Mouse (Mus musculus): Measurements from ENCODE around the gene Btbd18. TPM values are rescaled to one million over a fixed set of nuclear protein-coding genes. Genes with fewer than 3 reads are reported as not detected.

The Btbd18 gene
- total and polyA plus RNA-seq, 3 experiments = not detected

DNA sequence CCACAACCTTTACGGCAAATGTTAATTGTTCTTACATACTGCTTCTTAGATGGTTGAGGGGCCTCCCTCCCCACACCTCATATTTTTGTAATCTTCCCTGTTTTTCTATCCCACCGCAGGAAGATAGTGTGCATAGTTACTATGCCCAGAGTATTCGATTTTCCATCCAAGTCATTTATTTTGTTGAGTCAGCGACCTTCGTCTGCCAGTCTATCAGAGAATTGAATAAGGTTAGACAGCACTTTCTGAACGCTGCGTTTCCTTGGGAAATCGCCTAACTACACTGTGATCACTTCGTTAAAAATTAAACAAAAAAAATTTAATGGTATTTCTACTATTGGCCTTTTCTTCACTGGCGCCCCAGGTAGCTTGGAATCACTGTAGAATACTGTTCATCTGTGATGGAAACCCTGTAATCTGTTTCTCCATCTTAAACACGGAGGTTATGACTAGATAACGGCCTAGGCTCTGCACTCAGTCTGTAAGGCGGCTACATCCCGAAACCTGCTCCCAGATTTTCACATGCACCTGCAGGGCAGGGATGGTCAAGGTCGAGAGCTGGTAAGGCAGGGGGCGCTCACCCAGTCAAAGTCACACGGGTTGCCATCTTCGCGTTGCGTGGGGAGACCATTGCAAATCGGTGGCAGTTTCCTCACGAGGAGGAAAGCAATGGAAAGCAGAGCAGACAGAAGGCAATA is 18.5 kb downstream of the Btbd18 start:
- WGBS = 6% methylated on average over 22 of the region's 22 CpGs
- no peak for DNase-seq
- Histone ChIP-seq H3K27ac (peak overlapping the region; percentile 7), H3K4me3 (peak overlapping the region; percentile 73), H3K27me3 (ENCODE audit: control insufficient read depth, insufficient read depth, low read length) (no peaks in the 10 kb centered on the region), H3K79me2 (replicated peaks; ENCODE audit: control insufficient read depth, insufficient read depth, low read length) (peaks cover 1% of the 10 kb centered on the region; the same call in 1 of the 2 replicates), H3K9ac (ENCODE audit: low read depth, low read length) (peak overlapping the region; percentile 88), H3K4me1 (ENCODE audit: control insufficient read depth, insufficient read depth, low read length) (peaks cover 3% of the 10 kb centered on the region; the same call in 1 of the 2 replicates), H3K36me3 (ENCODE audit: control insufficient read depth, insufficient read depth, low read length) (no peaks in the 10 kb centered on the region; the same call in 1 of the 2 replicates)
- intact Hi-C loops (cut with DNase I) = no loop called here
- TF ChIP-seq CTCF (IDR thresholded peaks at IDR 0.05) (peak; percentile 59), POLR2A (IDR thresholded peaks at IDR 0.05; ENCODE audit: insufficient read depth, low read depth, low read length) (no peak)

DNA sequence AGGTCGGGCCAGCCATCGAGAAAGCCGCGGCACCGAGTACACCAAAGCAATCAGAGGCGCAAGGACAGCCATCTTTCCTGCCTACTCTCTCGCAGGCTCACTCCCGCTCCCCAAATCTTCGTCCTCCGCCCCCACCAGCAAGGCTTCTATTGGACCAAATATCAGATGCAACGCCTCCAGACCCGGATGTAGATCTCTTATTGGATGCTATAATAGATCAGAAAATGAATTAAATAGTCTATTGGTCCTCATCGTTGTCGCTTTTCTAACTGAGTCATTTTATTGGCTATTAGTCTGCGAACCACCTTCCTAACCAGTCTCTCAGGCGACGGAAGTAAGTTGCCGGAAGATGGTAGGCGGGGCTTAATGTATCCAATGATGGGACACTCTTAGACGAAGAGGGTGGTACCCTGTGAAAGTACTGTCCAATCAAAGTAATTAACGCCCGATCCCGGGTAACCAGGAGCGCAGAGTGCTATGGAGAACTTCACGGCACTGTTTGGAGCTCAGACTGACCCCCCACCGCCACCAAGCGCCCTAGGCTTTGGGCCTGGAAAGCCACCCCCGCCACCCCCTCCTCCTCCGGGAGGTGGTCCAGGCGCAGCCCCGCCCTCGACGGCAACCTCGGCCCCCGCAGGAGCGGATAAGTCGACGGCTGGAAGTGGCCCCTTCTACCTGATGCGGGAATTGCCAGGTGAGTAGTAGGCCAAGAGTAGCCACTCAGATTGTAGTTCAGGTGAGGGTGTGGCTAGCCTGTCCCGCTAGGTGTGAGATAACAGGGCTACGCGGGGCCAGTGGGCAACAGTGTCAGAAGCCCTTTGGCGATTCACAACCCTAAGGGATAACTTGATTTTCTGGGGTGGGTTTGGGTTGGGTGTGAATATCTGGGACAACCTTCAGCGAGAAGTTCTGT is 19.3 kb downstream of the Btbd18 start, which contains the start of the genes Gm28635 and Med19:
TSS of gene Gm28635 (minus strand) at position 74 of the 913 bp plus-strand sequence.
TSS of gene Med19 (plus strand) at position 435 of the 913 bp plus-strand sequence.
- WGBS = under 1% methylated on average over 44 of the region's 44 CpGs
- DNase-seq = peak; percentile 83 to 95
- intact Hi-C loops (cut with DNase I) = loop anchor here (2.0 kb wide), 1 partner anchor 37 kb away; the partner anchor contains the start of gene Zdhhc5

DNA sequence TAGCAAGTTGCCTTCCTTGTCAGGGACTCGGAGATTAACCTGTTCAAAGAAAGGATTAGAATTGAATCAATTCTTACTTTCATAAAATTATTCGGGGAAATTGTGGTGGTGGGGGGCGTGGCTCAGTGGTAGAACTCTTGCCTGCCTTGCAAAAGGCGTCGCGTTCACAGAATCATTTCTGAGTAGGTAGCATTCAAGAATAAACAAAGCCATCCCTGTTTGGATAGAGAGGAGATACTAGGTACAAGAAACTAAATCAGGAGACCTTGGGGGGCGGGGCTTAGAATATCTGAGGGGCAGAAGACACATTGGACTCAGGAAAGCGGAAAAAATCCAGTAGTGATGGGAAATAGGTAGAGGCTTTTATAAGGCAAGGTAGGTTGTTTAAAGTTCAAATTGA is 20.1 kb downstream of the Btbd18 start, which contains the start of gene Tmx2:
TSS of gene Tmx2 (minus strand) at position 125 of the 400 bp plus-strand sequence.
- no peaks in the 10 kb centered on the region for H3K27me3 ChIP-seq (ENCODE audit: control insufficient read depth, insufficient read depth, low read length)
- H3K36me3 ChIP-seq (ENCODE audit: control insufficient read depth, insufficient read depth, low read length) = no peaks in the 10 kb centered on the region; the same call in 1 of the 2 replicates
- peaks cover 1% of the 10 kb centered on the region; the same call in 1 of the 2 replicates for H3K79me2 ChIP-seq (replicated peaks; ENCODE audit: control insufficient read depth, insufficient read depth, low read length)
- H3K4me1 ChIP-seq (ENCODE audit: control insufficient read depth, insufficient read depth, low read length) = peaks cover 3% of the 10 kb centered on the region; the same call in 1 of the 2 replicates
- H3K4me3 ChIP-seq = peak within 1 kb of the TSS; percentile 88
- WGBS = 15% methylated on average over 8 of the region's 8 CpGs
- H3K27ac ChIP-seq = peak within 1 kb of the TSS; percentile 61
- DNase-seq = no peak
- intact Hi-C loops (cut with DNase I) = loop anchor here (2.0 kb wide), 1 partner anchor 36 kb away; the partner anchor contains the start of gene Zdhhc5
- no peak for TF ChIP-seq CTCF (IDR thresholded peaks at IDR 0.05)
- TF ChIP-seq POLR2A (IDR thresholded peaks at IDR 0.05; ENCODE audit: insufficient read depth, low read depth, low read length) = no peak
- TF ChIP-seq EP300 (IDR thresholded peaks at IDR 0.05; ENCODE audit: insufficient read depth, low read depth, low read length) = no peak
- H3K9ac ChIP-seq (ENCODE audit: low read depth, low read length) = peak within 1 kb of the TSS; percentile 88

More for the DNA sequence above, 19.3 kb downstream of the Btbd18 start, which contains the start of the genes Gm28635 and Med19:
- peak within 1 kb of the TSS; percentile 88 for H3K4me3 ChIP-seq
- no peaks in the 10 kb centered on the region for H3K27me3 ChIP-seq (ENCODE audit: control insufficient read depth, insufficient read depth, low read length)
- peaks cover 1% of the 10 kb centered on the region; the same call in 1 of the 2 replicates for H3K79me2 ChIP-seq (replicated peaks; ENCODE audit: control insufficient read depth, insufficient read depth, low read length)
- H3K4me1 ChIP-seq (ENCODE audit: control insufficient read depth, insufficient read depth, low read length) = peaks cover 3% of the 10 kb centered on the region; the same call in 1 of the 2 replicates
- H3K36me3 ChIP-seq (ENCODE audit: control insufficient read depth, insufficient read depth, low read length) = no peaks in the 10 kb centered on the region; the same call in 1 of the 2 replicates
- TF ChIP-seq POLR2A (IDR thresholded peaks at IDR 0.05; ENCODE audit: insufficient read depth, low read depth, low read length) (peak; percentile 69), CTCF (IDR thresholded peaks at IDR 0.05) (no peak), EP300 (IDR thresholded peaks at IDR 0.05; ENCODE audit: insufficient read depth, low read depth, low read length) (0 out of 2 replicates have a peak, but pooled peaks have one; percentile 21)
- H3K9ac ChIP-seq (ENCODE audit: low read depth, low read length) = peak within 1 kb of the TSS; percentile 88
- peak within 1 kb of the TSS; percentile 61 for H3K27ac ChIP-seq

- no peaks in the 10 kb centered on the region; the same call in 1 of the 2 replicates for H3K36me3 ChIP-seq (ENCODE audit: control insufficient read depth, insufficient read depth, low read length)
- H3K27ac ChIP-seq = no peak overlapping the region
- DNase-seq = no peak
- no peak overlapping the region for H3K4me3 ChIP-seq
- 32% methylated on average over 6 of the region's 6 CpGs for WGBS
- intact Hi-C loops (cut with DNase I) = no loop called here
- no peaks in the 10 kb centered on the region for H3K27me3 ChIP-seq (ENCODE audit: control insufficient read depth, insufficient read depth, low read length)
- no peak for TF ChIP-seq CTCF (IDR thresholded peaks at IDR 0.05)
- no peak for TF ChIP-seq EP300 (IDR thresholded peaks at IDR 0.05; ENCODE audit: insufficient read depth, low read depth, low read length)
- no peak for TF ChIP-seq POLR2A (IDR thresholded peaks at IDR 0.05; ENCODE audit: insufficient read depth, low read depth, low read length)
- peaks cover 1% of the 10 kb centered on the region; the same call in 1 of the 2 replicates for H3K79me2 ChIP-seq (replicated peaks; ENCODE audit: control insufficient read depth, insufficient read depth, low read length)
- no peak overlapping the region for H3K9ac ChIP-seq (ENCODE audit: low read depth, low read length)
- H3K4me1 ChIP-seq (ENCODE audit: control insufficient read depth, insufficient read depth, low read length) = no peaks in the 10 kb centered on the region
Measured at GRCm38 (mm10) chr2:84682605-84683183, 23.8 kb downstream of the Btbd18 start.

DNA sequence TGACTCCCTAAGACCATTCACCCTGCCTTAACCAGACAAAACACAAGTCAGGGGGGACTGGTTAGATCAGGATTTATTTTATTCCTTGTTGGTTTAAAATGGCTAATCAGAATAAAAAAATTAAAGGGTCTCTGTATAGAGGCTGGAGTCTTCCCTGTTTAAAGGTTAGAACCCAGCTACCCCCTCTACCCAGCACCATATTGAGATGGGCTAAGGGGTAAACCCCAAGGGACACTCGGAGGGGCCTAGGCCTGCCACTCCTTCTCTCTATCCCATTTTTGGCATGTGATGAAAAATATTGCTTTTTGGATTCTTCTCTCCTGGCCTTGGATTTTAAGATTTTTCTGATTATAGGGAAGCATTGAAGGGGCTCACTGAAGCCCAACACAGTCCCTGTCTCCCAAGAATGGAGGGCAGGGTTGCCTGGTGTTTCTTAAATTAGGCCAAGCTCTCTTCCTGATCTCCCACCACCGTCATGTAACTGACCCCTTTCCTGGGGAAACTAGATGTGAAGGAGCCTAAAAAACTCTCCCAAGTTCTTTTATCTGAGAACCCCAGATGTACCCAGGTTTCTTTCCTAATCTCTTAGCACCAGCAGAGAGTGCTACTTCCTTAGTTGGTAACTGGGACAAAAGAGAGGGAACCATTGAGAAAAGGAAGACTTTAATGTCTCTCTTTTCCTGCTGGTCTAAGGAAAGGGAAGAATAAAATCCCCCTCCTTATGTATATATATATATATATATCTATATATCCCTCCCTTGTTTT is 29.4 kb downstream of the Btbd18 start:
- 64% methylated on average over 2 of the region's 2 CpGs for WGBS
- no peaks in the 10 kb centered on the region for H3K4me1 ChIP-seq (ENCODE audit: control insufficient read depth, insufficient read depth, low read length)
- intact Hi-C loops (cut with DNase I) = no loop called here
- TF ChIP-seq CTCF (IDR thresholded peaks at IDR 0.05) (no peak), POLR2A (IDR thresholded peaks at IDR 0.05; ENCODE audit: insufficient read depth, low read depth, low read length) (no peak), EP300 (IDR thresholded peaks at IDR 0.05; ENCODE audit: insufficient read depth, low read depth, low read length) (no peak)
- peaks cover 2% of the 10 kb centered on the region for H3K36me3 ChIP-seq (ENCODE audit: control insufficient read depth, insufficient read depth, low read length)
- H3K79me2 ChIP-seq (replicated peaks; ENCODE audit: control insufficient read depth, insufficient read depth, low read length) = no peaks in the 10 kb centered on the region
- no peak overlapping the region for H3K9ac ChIP-seq (ENCODE audit: low read depth, low read length)
- no peak overlapping the region for H3K27ac ChIP-seq
- no peaks in the 10 kb centered on the region for H3K27me3 ChIP-seq (ENCODE audit: control insufficient read depth, insufficient read depth, low read length)
- no peak for DNase-seq
- H3K4me3 ChIP-seq = no peak overlapping the region

Data from heart, adult 2 months (tissue).